Mouse (Mus musculus) spleen, adult 2 months (tissue): ENCODE data around the gene Sync.

ENCODE experiments used
- CTCF ChIP-seq: fragments of 200-500 bp; IDR thresholded peaks from 2 replicates; pipeline ENCODE4 v1.5.1; 2011; ENCODE audit warnings: mild to moderate bottlenecking, inconsistent platforms; ENCODE audit not compliant: insufficient read depth, insufficient read length, insufficient replicate concordance; ENCODE audit errors: extremely low read depth
- POLR2A ChIP-seq: fragments of 200-500 bp; IDR thresholded peaks from 2 replicates; pipeline ENCODE4 v1.6.1; 2011; ENCODE audit warnings: low read depth, low read length, inconsistent platforms

GRCm38 (mm10) chr4:129260678-129261077 is 26.7 kb upstream of the Sync start:
- TF ChIP-seq POLR2A (no peak), CTCF (no peak)
